Mouse (Mus musculus): ENCODE data around the gene 4933402N22Rik.
"Not testable (repeated sequence)": the region's sequence is repeated elsewhere in the genome, so short reads cannot be mapped to it uniquely, and the experiment has no call there.

4933402N22Rik gene

GRCm38 (mm10) chr5:11917743-11918142 lies at the start of gene 4933402N22Rik:
4933402N22Rik (plus strand) TSS chr5:11918043.
- DNase-seq (ENCODE audit: low spot score): not testable (repeated sequence)

- DNase-seq (ENCODE audit: low spot score): not testable (repeated sequence)
Measured at GRCm38 (mm10) chr5:11923790-11924189, 5.9 kb downstream of the 4933402N22Rik start.
